Mouse (Mus musculus) ovary, postnatal 36 days (tissue): ENCODE measurements around the gene Ikbke.

ENCODE experiments used
- DNase-seq: peaks from one replicate; pipeline ENCODE4 v3.0.0; 2022; ENCODE audit warnings: low spot score, mixed read lengths

Ikbke gene

DNA sequence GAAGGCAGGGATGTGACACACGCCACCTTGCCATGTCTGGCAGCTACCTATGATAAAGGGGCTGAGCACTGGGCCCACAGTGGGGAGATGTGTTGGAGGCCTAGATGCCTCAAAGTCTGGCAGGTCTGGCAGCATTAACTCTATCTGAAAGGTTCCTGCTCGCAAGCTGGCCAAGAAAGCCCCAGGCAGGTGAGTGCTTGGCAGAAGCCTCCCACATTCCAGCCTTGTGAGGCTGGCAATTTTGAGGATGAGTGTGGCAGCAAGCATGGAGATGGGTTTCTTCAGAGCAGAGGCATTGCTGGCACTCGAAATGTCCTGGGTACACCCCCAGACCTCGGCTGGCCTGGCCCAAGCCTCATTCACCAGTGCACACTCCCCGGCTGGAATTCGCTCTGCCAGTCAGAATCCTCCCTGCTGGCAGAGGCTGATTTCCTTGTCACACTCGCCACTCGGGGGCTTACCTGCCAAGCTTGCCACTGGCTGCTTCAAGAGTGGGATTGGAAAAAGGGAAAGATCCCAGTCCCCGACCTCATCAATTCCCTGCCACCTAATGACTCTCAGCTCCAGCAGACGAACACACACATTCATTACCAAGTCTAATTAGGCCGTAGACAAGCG is 39.7 kb downstream of the Ikbke start:
- DNase-seq: no peak

DNA sequence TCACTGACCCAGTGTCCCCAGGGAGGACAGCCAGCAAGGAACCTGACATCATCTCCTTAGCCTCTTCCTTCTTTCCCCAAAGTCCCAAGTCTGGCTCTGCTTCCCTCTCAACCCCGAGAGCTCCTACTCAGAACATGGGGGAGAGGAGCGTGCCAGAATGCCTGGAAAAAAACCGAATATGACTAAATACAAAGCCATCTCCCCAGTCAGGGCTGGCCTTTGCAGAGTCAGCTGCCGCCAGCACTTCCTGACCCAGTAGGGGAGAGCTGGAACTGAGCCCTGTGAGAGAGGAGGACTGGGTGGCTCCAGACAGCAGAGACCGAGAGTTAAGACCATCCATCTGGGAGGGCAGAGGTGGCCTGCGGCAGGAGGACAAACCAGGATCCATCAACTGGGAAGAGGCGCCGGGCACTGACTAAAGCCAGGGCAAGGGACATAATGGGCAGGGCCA is 40.5 kb downstream of the Ikbke start:
- peak; percentile 50 for DNase-seq

DNA sequence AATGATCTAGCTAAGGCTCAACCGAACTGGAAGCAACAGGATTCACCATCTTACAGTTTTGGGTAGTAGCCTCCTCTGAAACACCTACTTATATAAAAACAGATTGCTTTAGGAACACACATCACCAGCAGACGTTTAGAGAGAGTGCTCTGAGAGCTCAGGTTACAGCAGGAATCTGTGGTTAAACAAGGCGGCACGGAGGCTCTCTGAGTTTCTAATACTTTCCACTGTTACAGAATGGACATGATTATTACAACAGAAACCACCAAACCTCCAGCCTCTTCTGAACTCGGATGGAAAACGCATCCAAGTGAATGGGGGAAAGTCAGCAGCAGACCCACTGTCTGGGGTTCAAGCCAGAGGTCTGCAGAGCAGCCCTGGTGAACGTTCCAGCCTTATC is 43.3 kb downstream of the Ikbke start:
- no peak for DNase-seq

DNA sequence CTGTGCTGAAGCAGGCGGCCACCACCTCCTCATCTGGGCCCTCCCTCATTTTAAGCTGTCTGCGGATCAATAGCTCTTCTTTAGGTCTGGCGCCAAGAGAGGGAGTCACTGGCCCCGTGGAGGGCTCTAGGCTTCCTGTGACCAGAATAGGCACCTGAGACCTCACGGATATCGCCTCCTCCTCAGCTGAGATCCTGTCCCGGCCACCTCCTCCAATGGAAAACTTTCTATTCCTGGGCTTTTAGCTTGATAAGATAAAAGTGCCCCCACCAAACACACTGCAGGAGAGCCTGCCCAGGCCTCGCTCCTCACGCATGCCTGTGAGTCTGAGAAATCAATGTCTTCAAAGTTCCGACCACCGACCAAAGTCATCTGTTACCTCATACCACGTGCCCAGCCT is 45.9 kb downstream of the Ikbke start:
- DNase-seq: no peak

DNA sequence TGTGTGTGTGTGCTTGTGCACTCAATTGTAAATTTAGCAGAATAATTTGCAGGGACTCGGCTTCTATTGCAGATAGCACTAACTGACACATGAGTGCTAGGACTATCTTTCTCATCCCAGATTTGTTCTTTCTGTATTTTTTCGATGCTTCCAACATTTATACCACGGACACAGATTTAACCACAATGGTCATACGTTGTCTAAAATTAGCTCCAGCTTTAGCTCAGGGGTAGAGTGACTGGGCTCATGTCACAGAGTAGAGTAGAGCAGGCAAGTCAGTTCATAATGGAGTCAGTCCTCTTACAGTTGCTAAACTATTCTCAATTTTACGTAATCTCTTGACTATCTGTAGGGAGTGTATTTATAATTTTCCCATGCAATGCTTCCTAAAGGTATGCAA is 50.7 kb downstream of the Ikbke start:
- DNase-seq: no peak

DNA sequence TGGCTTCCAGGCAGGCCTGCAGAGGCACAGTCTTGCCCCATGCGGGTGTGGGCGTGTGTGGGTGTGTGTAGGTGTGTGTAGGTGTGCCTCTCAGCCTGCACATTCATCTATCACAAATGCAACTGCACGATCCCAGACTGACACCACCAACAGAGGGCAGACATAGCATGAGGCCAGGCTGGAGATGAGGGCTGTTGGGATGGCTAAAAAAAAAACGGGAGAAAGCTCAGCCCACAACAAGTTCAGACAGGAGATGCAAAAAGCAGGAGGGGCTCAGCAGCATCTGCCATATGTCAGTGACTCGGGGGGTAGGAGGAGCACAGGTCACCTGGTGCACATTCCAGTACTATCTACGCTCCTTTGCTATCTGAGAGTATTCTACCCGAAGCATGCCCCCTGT is 51.2 kb downstream of the Ikbke start:
- no peak for DNase-seq

DNA sequence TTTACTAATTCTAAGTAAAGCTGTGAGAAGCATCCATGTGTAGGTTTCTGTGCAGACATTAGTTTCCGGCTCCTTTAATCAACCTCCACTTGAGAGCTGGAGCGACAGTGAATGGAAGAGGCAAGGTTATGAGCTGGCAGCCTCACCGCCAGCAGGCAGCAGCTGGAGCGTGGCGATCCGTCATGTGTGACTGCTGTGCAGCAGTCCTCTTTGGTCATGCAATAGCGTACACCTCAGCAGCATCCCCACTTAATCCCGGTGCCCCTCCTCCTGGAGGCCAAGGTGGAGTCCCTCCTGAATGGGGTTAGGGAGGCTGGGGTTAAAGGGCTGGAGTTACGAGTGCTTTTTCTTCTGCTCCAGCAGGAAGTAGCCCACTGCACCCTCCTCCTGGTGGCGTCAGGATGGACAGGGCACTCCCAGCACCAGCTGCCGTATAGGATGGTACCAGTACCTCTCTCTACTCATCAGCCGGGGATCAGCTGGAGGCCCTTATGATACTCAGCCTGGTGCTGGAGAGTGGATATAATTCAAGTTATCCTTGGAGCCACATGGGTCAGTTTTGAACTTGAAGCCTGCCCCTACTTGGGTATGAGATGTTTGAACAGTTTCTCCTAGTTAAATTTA is 54.4 kb downstream of the Ikbke start:
- no peak for DNase-seq

DNA sequence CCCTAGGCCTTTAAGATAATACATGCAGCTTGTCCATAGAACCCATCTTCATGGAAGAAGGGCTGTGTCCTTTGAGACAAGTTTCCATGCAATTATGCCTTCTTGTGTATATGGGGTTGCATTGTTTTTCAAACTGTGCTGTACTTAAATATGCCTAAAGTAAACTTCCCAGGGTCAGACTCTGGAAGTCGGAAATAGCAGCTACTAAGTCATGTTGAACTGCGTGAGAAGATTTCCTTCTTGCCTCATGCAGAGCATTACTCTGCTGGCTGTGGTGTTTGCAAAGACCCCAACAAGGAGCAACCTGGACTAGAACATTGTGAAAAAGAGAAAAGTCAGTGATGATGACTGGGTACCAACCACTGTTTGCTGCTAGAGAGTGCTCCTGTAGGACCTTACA is 56.1 kb downstream of the Ikbke start:
- no peak for DNase-seq

DNA sequence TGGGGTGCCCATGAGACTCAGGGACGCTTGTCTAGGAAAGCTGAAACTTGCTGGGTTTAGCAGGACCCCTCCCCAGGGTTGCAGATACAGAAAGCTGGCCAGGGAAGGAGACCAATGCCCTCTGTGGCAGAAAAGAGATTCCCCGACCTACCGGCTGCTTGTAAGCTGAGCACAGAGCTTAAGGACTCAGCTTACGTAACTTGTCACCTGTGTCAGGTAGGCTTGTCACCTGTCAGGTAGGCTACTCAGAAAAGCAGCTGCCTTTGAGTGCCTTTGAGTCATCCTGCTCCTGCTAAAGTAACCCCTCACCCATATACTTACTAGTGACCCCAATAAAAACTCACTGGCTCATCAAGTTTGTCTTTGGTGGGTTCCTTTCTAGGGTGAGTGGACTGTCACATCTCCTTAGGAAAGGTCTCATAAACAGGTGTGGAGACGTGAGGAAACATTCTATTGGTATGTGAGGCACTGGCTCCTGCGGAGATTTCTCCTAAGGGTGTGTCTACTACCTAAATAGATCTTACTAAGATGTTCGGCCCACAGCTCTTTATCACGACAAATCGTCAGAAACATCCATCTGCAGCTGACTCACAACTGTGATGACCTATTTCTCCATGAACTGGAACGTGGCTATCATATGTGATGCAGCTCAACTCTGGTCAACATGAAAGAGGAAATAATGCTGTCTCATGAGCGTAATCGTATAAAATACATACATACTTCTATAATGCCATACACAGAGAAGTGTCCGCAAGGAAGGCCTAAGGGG is 57.4 kb downstream of the Ikbke start:
- no peak for DNase-seq

DNA sequence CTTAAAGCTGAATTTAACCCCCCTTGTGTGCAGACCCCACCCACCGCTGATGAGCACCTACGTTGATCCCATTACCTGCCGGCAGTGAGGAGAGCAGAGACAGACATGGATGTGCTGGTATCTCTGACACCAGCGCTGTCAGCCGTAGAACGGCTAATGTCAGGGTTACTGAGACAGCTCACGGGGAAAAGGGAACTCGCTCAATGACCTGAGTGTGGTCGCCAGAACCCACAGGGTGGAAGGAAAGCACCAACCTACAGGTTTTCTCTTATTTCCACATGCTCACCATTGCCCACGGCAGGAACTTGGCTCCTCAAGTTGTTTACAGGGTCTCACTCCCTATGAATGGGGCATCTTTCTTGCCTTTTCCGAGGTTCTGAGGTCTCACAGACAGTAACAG is 60.5 kb downstream of the Ikbke start:
- no peak for DNase-seq

DNA sequence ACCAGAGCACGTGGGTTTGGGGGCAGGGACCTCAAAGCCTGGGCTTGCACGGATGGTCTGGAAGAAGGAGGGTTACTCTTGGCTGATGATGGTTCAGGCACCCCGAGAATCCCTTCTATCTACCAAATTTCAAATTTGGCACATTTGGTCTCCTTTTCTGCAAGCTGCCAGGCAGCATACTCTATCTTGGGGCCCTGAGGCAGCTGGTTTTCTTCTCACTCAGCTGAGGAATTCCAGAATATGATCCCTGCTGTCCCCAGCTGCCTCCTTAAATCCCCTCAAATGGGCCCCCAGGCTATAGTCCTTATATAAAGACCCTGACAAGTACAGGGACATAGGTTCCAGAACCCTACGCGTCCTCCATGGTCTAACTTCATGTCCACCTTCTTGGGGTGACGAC is 66.0 kb downstream of the Ikbke start:
- no peak for DNase-seq

DNA sequence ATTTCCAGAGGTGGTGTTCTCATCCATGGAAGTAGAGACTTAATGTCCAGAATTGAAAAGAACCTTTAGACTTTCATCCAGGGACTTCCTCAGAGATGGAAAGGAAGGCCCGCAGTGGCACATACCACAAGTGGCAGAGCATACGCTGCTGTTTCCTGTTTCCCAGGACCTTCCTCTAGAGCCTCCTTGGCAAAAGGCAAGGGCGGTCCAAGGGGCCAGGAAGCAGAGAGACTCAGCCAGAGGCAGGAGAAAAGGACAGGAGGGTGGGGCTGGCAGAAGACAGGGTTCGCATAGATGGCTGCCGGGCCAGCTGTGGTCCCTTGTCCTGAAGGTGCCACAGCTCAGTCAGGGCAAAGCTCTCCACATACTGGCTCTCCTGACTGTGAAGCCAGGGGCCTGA is 66.5 kb downstream of the Ikbke start:
- DNase-seq: no peak

DNA sequence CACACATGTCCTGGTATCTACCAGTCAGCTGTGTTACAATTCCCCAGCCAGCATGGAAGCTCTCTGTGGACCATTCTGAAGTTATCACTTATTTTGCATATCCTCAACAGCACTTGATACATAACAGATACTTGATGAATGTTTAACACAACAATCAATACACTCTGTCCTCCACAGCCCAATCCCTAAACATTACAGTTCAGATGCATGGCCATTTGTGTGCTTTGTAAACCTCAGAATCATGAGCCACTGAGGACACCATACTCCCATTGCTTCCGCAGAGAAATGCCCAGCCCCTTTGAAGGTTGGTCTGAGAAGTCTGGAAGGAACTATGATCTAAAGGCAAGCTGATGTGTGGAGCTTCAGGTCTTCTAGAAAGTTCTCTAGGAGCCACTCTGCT is 67.8 kb downstream of the Ikbke start:
- DNase-seq: no peak

DNA sequence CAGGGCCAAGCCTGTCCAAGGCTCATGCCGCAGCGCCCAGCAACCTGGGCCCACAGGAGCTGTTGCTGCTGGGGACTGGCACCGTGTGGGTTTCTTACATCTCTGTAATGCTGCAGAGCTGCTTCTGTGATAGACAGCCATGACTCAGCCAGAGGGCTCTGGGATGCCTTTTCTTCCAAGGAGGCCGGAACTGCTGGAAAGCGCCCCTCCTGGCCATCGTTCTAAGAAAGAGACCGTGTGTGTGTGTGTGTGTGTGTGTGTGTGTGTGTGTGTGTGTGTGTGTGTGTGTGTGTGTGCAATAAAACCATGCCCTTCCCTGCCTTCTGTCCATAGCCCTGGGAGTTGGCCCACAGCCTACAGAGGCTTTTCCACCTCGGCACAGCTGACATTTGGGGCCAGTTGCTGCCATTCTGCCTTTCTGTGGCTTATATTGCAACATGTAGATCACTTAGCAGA is 69.4 kb downstream of the Ikbke start:
- peak; percentile 26 for DNase-seq

DNA sequence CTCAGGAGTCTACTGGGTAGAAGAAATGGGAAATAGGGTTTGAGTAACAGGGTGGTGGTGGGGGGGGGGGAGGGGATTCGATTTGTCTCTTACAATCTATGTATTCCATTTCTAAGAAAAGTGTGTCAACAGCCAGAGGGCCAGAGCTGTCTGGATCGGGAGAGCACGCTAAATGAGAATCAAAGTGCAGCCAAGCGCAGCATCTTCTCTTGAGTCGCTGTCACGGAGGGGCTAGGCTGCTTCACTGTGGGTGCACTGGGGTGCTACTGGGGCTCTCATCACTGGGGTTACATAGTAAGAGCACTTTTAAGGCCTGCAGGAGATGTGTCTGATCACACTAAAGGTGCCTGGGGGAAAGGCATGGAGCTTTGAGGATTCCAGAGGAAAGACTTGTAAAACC is 70.6 kb downstream of the Ikbke start:
- no peak for DNase-seq

DNA sequence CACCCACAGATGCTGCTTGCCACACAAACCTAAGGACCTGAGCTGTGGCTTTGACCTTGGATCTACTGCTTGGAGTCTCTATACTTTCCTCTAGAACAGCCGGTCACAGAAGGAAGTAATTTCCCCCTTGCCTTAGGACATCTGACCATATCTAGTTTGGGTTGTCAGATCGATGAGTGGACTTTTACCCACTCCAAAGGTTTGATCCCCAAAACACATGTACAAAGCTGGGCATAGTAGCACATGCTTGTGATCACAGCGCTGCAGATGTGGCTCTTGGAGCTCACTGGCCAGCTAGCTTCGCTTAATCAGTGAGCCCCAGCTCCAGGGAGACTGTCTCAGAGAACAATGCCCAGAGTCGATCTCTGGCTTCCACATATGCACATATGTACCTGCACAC is 71.3 kb downstream of the Ikbke start:
- DNase-seq: no peak

DNA sequence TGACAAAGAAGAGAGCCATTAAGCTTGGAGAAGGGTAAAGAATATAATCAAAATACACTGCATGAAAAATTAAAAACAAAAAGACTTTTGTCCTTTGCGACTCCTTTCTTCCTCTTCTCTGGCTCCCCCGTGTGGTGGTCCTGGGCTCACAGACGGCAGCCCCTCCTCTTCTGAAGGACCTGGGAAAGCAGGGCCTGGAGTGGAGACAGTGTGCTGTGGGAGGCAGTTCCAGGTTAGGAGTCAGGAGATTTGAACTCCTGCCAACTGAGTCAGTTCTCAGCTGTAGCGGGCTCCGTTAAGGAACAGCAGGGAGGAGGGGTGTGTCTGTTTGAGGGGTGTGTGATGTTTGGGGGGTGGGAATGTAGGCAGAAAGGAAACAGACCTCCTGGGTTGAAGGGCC is 71.9 kb downstream of the Ikbke start:
- peak; percentile 79 for DNase-seq

DNA sequence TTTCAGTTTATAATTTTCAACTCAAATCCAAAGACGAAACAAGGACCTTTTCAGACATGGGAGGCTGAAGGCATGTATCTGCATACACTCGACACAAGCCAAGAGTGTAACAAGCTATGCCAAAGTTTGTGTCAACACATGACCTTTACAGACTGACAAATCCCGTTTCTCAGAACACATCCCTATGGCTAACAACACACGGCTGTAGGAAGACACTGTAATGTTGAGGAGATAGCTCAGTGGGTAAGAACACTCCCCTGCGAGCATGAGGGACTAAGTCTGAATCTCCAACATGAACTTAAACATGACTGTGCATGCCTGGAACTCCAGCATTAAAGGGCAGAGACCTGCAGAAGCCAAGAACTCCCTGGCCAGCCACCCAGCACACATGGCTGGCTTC is 73.1 kb downstream of the Ikbke start:
- DNase-seq: no peak

DNA sequence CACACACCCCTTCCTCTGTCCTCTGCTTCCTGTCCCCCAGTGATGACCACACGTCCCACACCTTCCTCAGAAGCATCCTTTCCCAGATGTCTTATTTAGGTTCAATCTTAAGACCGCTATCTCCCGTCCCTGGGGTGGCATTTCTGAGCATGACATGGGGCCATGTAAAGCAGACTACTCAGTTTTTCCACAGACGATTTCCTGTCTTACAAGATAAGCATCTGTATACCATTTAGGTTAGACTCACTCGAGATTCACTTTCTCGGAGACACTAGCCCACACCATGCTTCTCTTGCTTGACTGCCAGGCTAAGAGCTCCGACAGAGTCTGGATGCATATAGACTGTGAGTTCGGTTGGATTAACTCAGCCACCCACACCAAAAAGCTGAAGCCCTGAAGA is 74.9 kb downstream of the Ikbke start:
- DNase-seq: no peak
